Mouse (Mus musculus) thymus, adult 2 months (tissue): Measurements from ENCODE around the gene Emx2. TPM values are rescaled to one million over a fixed set of nuclear protein-coding genes. Genes with fewer than 3 reads are reported as not detected.

Experiments used
- DNase-seq: peaks from one replicate; pipeline ENCODE4 v3.0.0; 2021
- H3K27ac ChIP-seq: fragments of 200-500 bp; 2 replicates; pipeline ENCODE4 v1.5.1; 2012; ENCODE audit warnings: low read length, control low read depth; ENCODE audit not compliant: control insufficient read depth, insufficient read depth
- H3K27me3 ChIP-seq: fragments of 200-500 bp; 2 replicates; pipeline ENCODE4 v1.6.1; 2012; ENCODE audit warnings: mild to moderate bottlenecking, low read length, moderate library complexity, mixed read lengths; ENCODE audit not compliant: control insufficient read depth, insufficient read depth
- H3K36me3 ChIP-seq: fragments of 200-500 bp; 2 replicates; pipeline ENCODE4 v1.6.1; 2012; ENCODE audit warnings: mild to moderate bottlenecking, low read length, moderate library complexity; ENCODE audit not compliant: control insufficient read depth, insufficient read depth
- H3K4me1 ChIP-seq: fragments of 200-500 bp; replicated peaks from 2 replicates; pipeline ENCODE4 v1.6.1; 2012; ENCODE audit warnings: low read length; ENCODE audit not compliant: control insufficient read depth, insufficient read depth
- H3K4me3 ChIP-seq: fragments of 200-500 bp; 2 replicates; pipeline ENCODE4 v1.5.1; 2012; ENCODE audit warnings: mild to moderate bottlenecking, low read length, control low read depth, moderate library complexity; ENCODE audit not compliant: control insufficient read depth, insufficient read depth
- CTCF ChIP-seq: fragments of 200-500 bp; IDR thresholded peaks from 2 replicates; pipeline ENCODE4 v1.5.1; 2012; ENCODE audit warnings: mild to moderate bottlenecking, control low read depth, low read length, moderate library complexity, borderline replicate concordance; ENCODE audit not compliant: control insufficient read depth, poor library complexity, insufficient read depth; ENCODE audit errors: extremely low read depth
- POLR2A ChIP-seq: fragments of 200-500 bp; IDR thresholded peaks from 2 replicates; pipeline ENCODE4 v1.6.1; 2012; ENCODE audit warnings: mild to moderate bottlenecking, low read length, control low read depth, moderate library complexity; ENCODE audit not compliant: control insufficient read depth, poor library complexity, insufficient read depth; ENCODE audit errors: extremely low read depth
- WGBS: fragments of 180-500 bp; shearing (Covaris S2); methylation state at CpG from one replicate; pipeline ENCODE4 v1.1.7; 2018; 5-methylcytosine and 5-hydroxymethylcytosine counted together
- polyA plus RNA-seq: library from polyadenylated mRNA; depleted of rRNA; stranded (reverse); fragments of >200 nt; gene quantifications from 2 replicates; pipeline ENCODE4 v1.2.3, GENCODE M21; 2012; rRNA removed

Emx2 gene
- polyA plus RNA-seq, 1 experiment: not detected

GRCm38 (mm10) chr19:59479912-59480311, 21.7 kb downstream of the Emx2 start:
- no peak for DNase-seq
- H3K4me1 ChIP-seq: no peaks in the 10 kb centered on the region
- H3K4me3 ChIP-seq: no peak overlapping the region
- no peak for TF ChIP-seq POLR2A
- TF ChIP-seq CTCF: no peak
- no peak overlapping the region for H3K27ac ChIP-seq
- H3K27me3 ChIP-seq: no peaks in the 10 kb centered on the region
- H3K36me3 ChIP-seq: no peaks in the 10 kb centered on the region
- WGBS: 88% methylated on average over 3 of the region's 3 CpGs

- Histone ChIP-seq H3K4me1 (no peaks in the 10 kb centered on the region), H3K27ac (no peak overlapping the region), H3K27me3 (no peaks in the 10 kb centered on the region), H3K36me3 (no peaks in the 10 kb centered on the region), H3K4me3 (no peak overlapping the region)
- 94% methylated on average over 3 of the region's 3 CpGs for WGBS
- TF ChIP-seq POLR2A (no peak), CTCF (no peak)
- DNase-seq: no peak
These were observed 22.4 kb downstream of the Emx2 start for GRCm38 (mm10) chr19:59480563-59480962.

GRCm38 (mm10) chr19:59492258-59492657, 34.1 kb downstream of the Emx2 start:
- TF ChIP-seq POLR2A: no peak
- TF ChIP-seq CTCF: no peak
- H3K27ac ChIP-seq: no peak overlapping the region
- no peaks in the 10 kb centered on the region for H3K27me3 ChIP-seq
- H3K36me3 ChIP-seq: no peaks in the 10 kb centered on the region
- 88% methylated on average over 1 of the region's 1 CpGs for WGBS
- H3K4me3 ChIP-seq: no peak overlapping the region
- DNase-seq: no peak
- no peaks in the 10 kb centered on the region for H3K4me1 ChIP-seq

GRCm38 (mm10) chr19:59496832-59497231, 38.7 kb downstream of the Emx2 start:
- 90% methylated on average over 4 of the region's 4 CpGs for WGBS
- Histone ChIP-seq H3K27me3 (no peaks in the 10 kb centered on the region), H3K36me3 (no peaks in the 10 kb centered on the region), H3K4me1 (no peaks in the 10 kb centered on the region), H3K4me3 (no peak overlapping the region), H3K27ac (no peak overlapping the region)
- DNase-seq: no peak
- TF ChIP-seq POLR2A (no peak), CTCF (no peak)

- 90% methylated on average over 2 of the region's 2 CpGs for WGBS
- Histone ChIP-seq H3K4me1 (no peaks in the 10 kb centered on the region), H3K27me3 (no peaks in the 10 kb centered on the region), H3K27ac (no peak overlapping the region), H3K36me3 (no peaks in the 10 kb centered on the region), H3K4me3 (no peak overlapping the region)
- DNase-seq: no peak
- no peak for TF ChIP-seq POLR2A
- no peak for TF ChIP-seq CTCF
These were observed 50.7 kb downstream of the Emx2 start for GRCm38 (mm10) chr19:59508896-59509295.

- Histone ChIP-seq H3K27me3 (no peaks in the 10 kb centered on the region), H3K27ac (no peak overlapping the region), H3K4me1 (no peaks in the 10 kb centered on the region), H3K36me3 (no peaks in the 10 kb centered on the region), H3K4me3 (no peak overlapping the region)
- TF ChIP-seq POLR2A (no peak), CTCF (no peak)
- 92% methylated on average over 3 of the region's 3 CpGs for WGBS
- no peak for DNase-seq
These were observed 55.0 kb downstream of the Emx2 start for GRCm38 (mm10) chr19:59513181-59513580.

Other genes with a start within 250 kb of the Emx2 start
- gene Kcnk18, start 239.2 kb upstream of the Emx2 start, polyA plus RNA-seq: not detected in 2 replicates
- 0.93 and 1.0 TPM in 2 replicates for gene Slc18a2, start 197.5 kb upstream of the Emx2 start, polyA plus RNA-seq
- gene Rps12-ps3, start 136.1 kb upstream of the Emx2 start, polyA plus RNA-seq: 3,486 and 3,839 TPM in 2 replicates
- 14.9 and 19.3 TPM in 2 replicates for gene Pdzd8, start 112.6 kb upstream of the Emx2 start, polyA plus RNA-seq